Mouse (Mus musculus): ENCODE results near the gene Cdk6. TPM values are rescaled to one million over a fixed set of nuclear protein-coding genes. Genes with fewer than 3 reads are reported as not detected.

The Cdk6 gene
- polyA plus RNA-seq, 1 experiment from 2014 or later, result 18.0 TPM

DNA sequence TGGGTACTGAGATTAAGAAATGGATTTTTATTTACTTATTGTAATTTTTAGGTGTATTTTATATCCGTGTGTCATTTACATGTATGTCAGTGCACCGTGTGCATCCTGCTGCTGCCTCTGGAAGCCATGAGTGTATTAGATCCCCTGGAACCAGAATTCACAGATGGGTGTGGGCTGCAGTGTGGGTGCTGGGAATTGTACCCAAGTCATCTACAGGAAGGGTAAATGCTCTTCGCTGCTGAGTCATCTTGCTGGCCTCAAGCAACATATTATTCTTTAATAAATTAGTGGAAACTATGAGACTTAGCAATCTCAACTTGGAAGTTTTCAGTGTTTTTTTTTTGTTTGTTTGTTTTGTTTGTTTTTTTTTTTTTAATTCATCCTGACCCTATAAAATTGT lies 11.0 kb downstream of the Cdk6 start:
- no peaks in the 10 kb centered on the region for H3K36me3 ChIP-seq
- H3K4me2 ChIP-seq (replicated peaks), result no peak overlapping the region
- H3K27ac ChIP-seq, result no peak overlapping the region
- H3K9ac ChIP-seq, result no peak overlapping the region
- H3K4me3 ChIP-seq, result no peak overlapping the region
- WGBS, result 88% methylated on average over 3 of the region's 3 CpGs
- H3K9me3 ChIP-seq (replicated peaks), result no peaks in the 10 kb centered on the region
- no peaks in the 10 kb centered on the region for H3K4me1 ChIP-seq
- H3K27me3 ChIP-seq, result no peaks in the 10 kb centered on the region
- ATAC-seq (ENCODE audit: low FRiP score), result no peak

DNA sequence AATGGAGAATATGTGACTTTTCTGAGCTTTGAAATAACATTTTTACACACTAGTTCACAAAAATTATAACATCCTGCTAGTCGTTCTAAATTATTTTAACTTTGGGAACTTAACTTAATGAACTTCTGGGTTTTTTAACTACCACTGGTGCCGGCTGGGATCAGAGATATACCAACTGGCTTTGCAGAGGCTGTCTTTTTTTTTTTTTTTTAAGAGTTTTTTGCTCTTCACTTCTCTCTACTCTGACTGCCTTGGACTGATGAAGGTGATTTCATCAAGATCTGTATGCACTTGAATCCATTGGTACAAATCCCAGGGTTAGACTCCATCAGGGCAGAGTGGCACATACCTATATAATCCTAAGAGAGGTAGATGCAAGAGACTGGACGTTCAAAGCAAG lies 11.5 kb downstream of the Cdk6 start:
- H3K9me3 ChIP-seq (replicated peaks), result no peaks in the 10 kb centered on the region
- H3K4me2 ChIP-seq (replicated peaks), result no peak overlapping the region
- H3K4me1 ChIP-seq, result no peaks in the 10 kb centered on the region
- no peak overlapping the region for H3K27ac ChIP-seq
- H3K36me3 ChIP-seq, result no peaks in the 10 kb centered on the region
- ATAC-seq (ENCODE audit: low FRiP score), result no peak
- no peaks in the 10 kb centered on the region for H3K27me3 ChIP-seq
- no peak overlapping the region for H3K4me3 ChIP-seq
- 86% methylated on average over 3 of the region's 3 CpGs for WGBS
- H3K9ac ChIP-seq, result no peak overlapping the region

- Histone ChIP-seq H3K4me1 (no peaks in the 10 kb centered on the region), H3K36me3 (no peaks in the 10 kb centered on the region), H3K27ac (no peak overlapping the region), H3K9me3 (replicated peaks) (no peaks in the 10 kb centered on the region), H3K9ac (no peak overlapping the region), H3K4me3 (no peak overlapping the region), H3K27me3 (no peaks in the 10 kb centered on the region), H3K4me2 (replicated peaks) (no peak overlapping the region)
- WGBS, result 91% methylated on average over 5 of the region's 5 CpGs
- no peak for ATAC-seq (ENCODE audit: low FRiP score)
These were observed 13.0 kb downstream of the Cdk6 start for GRCm38 (mm10) chr5:3354307-3354706.

- H3K9ac ChIP-seq, result no peak overlapping the region
- 88% methylated on average over 12 of the region's 12 CpGs for WGBS
- H3K9me3 ChIP-seq (replicated peaks), result no peaks in the 10 kb centered on the region
- no peaks in the 10 kb centered on the region for H3K4me1 ChIP-seq
- no peaks in the 10 kb centered on the region for H3K27me3 ChIP-seq
- no peak overlapping the region for H3K4me2 ChIP-seq (replicated peaks)
- no peak for ATAC-seq (ENCODE audit: low FRiP score)
- H3K4me3 ChIP-seq, result no peak overlapping the region
- no peak overlapping the region for H3K27ac ChIP-seq
- H3K36me3 ChIP-seq, result no peaks in the 10 kb centered on the region
These were observed 13.8 kb downstream of the Cdk6 start for GRCm38 (mm10) chr5:3355032-3355536.

- no peak overlapping the region for H3K27ac ChIP-seq
- ATAC-seq (ENCODE audit: low FRiP score), result no peak
- H3K9ac ChIP-seq, result no peak overlapping the region
- H3K36me3 ChIP-seq, result no peaks in the 10 kb centered on the region
- no peaks in the 10 kb centered on the region for H3K4me1 ChIP-seq
- no peaks in the 10 kb centered on the region for H3K27me3 ChIP-seq
- WGBS, result 80% methylated on average over 11 of the region's 11 CpGs
- H3K4me3 ChIP-seq, result no peak overlapping the region
- H3K4me2 ChIP-seq (replicated peaks), result no peak overlapping the region
- no peaks in the 10 kb centered on the region for H3K9me3 ChIP-seq (replicated peaks)
These were observed 14.4 kb downstream of the Cdk6 start for GRCm38 (mm10) chr5:3355560-3356260.

DNA sequence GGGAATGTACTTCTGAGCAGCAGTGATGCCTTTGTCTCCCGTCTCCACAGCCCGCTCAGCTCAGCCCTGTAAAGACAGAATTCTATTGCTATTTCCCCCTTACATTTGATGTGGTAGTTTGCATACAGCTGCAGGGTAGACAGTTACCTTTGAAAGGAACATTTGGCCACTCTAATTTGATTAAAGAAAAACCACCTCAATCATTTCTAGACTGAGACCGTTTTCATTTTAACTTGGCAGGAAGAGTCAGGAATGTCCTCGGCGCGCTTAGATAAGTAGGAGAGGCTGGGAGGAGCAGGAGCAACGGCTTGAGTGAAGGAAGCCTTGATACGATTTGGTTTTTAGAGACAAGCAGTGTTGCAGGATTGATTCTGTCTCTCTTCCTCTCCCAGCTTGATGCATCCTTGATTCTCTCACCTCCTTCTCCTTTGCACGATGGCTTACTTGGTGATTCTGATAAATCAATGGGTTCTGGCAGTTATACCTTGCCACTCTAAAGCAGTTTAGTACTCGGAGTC lies 15.0 kb downstream of the Cdk6 start:
- Histone ChIP-seq H3K4me1 (no peaks in the 10 kb centered on the region), H3K4me3 (no peak overlapping the region), H3K9ac (no peak overlapping the region), H3K27ac (no peak overlapping the region), H3K36me3 (no peaks in the 10 kb centered on the region), H3K4me2 (replicated peaks) (no peak overlapping the region), H3K27me3 (no peaks in the 10 kb centered on the region), H3K9me3 (replicated peaks) (no peaks in the 10 kb centered on the region)
- WGBS, result 67% methylated on average over 10 of the region's 10 CpGs
- no peak for ATAC-seq (ENCODE audit: low FRiP score)

DNA sequence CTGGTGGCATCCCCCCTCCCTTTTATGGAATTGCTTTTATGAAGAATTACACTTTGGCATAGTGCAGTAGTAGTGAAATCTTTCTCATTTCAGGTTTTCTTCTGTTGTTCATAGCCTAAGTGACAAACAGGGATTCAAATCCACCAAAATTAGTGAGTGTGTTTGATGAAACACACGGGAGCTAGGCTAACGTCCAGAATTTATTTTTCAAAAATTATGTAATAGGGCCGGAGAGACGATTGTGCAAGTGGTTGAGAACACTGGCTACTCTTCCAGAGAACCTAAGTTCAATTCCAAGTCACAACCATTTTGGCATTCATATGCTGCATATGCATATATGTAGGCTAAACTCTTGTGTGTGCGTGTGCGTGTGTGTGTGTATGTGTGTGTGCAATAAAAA lies 16.2 kb downstream of the Cdk6 start:
- H3K27ac ChIP-seq, result no peak overlapping the region
- no peaks in the 10 kb centered on the region for H3K27me3 ChIP-seq
- WGBS, result 95% methylated on average over 6 of the region's 6 CpGs
- no peaks in the 10 kb centered on the region for H3K9me3 ChIP-seq (replicated peaks)
- no peak overlapping the region for H3K4me2 ChIP-seq (replicated peaks)
- no peak overlapping the region for H3K4me3 ChIP-seq
- H3K36me3 ChIP-seq, result no peaks in the 10 kb centered on the region
- ATAC-seq (ENCODE audit: low FRiP score), result no peak
- H3K9ac ChIP-seq, result no peak overlapping the region
- H3K4me1 ChIP-seq, result no peaks in the 10 kb centered on the region

- Histone ChIP-seq H3K36me3 (no peaks in the 10 kb centered on the region), H3K27me3 (no peaks in the 10 kb centered on the region), H3K4me3 (no peak overlapping the region), H3K27ac (no peak overlapping the region), H3K4me1 (no peaks in the 10 kb centered on the region), H3K9ac (no peak overlapping the region), H3K4me2 (replicated peaks) (no peak overlapping the region), H3K9me3 (replicated peaks) (no peaks in the 10 kb centered on the region)
- WGBS, result 87% methylated on average over 5 of the region's 5 CpGs
- ATAC-seq (ENCODE audit: low FRiP score), result no peak
These were observed 17.6 kb downstream of the Cdk6 start for GRCm38 (mm10) chr5:3358687-3359520.

- Histone ChIP-seq H3K36me3 (no peaks in the 10 kb centered on the region), H3K27ac (no peak overlapping the region), H3K9ac (no peak overlapping the region), H3K4me3 (no peak overlapping the region), H3K9me3 (replicated peaks) (no peaks in the 10 kb centered on the region), H3K27me3 (no peaks in the 10 kb centered on the region), H3K4me1 (no peaks in the 10 kb centered on the region), H3K4me2 (replicated peaks) (no peak overlapping the region)
- ATAC-seq (ENCODE audit: low FRiP score), result no peak
- 87% methylated on average over 7 of the region's 7 CpGs for WGBS
These were observed 18.6 kb downstream of the Cdk6 start for GRCm38 (mm10) chr5:3359914-3360313.

GRCm38 (mm10) chr5:3361252-3361651 lies 20.0 kb downstream of the Cdk6 start:
- ATAC-seq (ENCODE audit: low FRiP score), result no peak
- 90% methylated on average over 5 of the region's 5 CpGs for whole genome bisulfite sequencing
- Histone ChIP-seq H3K9ac (no peak overlapping the region), H3K27me3 (no peaks in the 10 kb centered on the region), H3K27ac (no peak overlapping the region), H3K4me2 (replicated peaks) (no peak overlapping the region), H3K9me3 (replicated peaks) (no peaks in the 10 kb centered on the region), H3K4me1 (no peaks in the 10 kb centered on the region), H3K4me3 (no peak overlapping the region), H3K36me3 (no peaks in the 10 kb centered on the region)

DNA sequence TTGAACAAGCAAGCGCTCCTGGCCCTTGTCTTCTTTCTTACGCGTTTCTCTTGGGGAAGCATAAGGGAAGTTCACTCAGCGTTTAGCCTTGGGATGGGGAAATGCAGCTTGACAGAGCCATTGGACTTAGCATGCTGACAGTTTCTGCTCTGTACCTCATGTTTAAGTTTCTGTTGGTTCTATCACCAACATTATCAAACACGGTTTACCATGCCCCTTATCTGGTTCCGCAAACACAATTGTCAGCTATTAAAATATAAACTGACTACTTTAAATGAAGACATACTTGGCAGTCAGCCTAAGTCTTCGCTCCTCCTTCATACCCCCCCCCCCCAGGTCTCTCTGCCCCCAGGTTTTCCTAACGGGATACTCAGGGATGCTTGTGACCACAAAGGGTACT lies 20.8 kb downstream of the Cdk6 start:
- H3K27ac ChIP-seq, result no peak overlapping the region
- 94% methylated on average over 8 of the region's 8 CpGs for WGBS
- H3K27me3 ChIP-seq, result no peaks in the 10 kb centered on the region
- no peak overlapping the region for H3K4me2 ChIP-seq (replicated peaks)
- no peaks in the 10 kb centered on the region for H3K36me3 ChIP-seq
- no peak overlapping the region for H3K9ac ChIP-seq
- H3K4me3 ChIP-seq, result no peak overlapping the region
- ATAC-seq (ENCODE audit: low FRiP score), result no peak
- H3K4me1 ChIP-seq, result no peaks in the 10 kb centered on the region
- H3K9me3 ChIP-seq (replicated peaks), result no peaks in the 10 kb centered on the region

DNA sequence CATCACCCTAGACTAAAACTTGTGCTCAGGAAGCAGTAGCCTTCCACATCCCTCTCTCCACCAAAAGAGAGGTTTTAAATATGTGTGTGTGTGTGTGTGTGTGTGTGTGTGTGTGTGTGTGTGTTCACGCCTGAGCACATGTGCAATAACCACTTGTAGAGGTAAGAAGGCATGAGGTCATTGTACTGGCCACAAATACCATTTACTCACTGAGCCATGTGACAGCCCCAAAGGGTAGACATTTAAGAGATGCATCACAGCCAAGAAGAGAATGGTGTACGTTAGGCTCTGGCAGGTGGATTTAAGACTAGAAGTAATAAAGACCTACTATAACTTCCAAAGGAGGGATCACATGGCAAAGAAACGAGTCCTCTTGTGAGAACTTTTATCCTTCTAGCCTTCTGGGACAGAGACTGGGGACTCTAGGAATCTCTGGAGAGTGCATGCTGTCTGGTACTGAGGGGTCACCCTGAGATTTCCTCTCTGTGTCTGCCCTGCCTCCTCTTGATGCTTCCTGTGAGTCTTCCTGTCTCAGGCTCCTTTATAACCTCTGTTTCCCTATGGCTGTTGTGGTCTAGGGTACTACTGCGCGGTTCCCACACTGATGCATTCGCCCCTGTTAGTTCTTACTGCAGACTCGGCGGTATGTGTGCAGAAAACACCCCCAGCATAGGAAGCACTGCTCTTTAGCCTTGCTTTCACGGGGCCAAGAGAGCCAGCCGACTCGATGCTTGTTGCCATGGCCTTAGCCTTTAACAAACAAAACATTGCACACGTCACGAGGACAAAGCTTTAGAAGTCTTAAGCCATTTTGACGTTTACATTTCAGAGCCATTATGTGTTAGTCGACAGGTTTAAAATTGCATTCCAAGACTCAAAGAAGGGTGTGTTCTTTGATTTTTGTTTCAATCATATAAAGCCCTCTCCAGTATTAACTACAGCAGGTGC lies 22.0 kb downstream of the Cdk6 start:
- Histone ChIP-seq H3K9ac (no peak overlapping the region), H3K4me3 (no peak overlapping the region), H3K9me3 (replicated peaks) (no peaks in the 10 kb centered on the region), H3K4me1 (no peaks in the 10 kb centered on the region), H3K27me3 (no peaks in the 10 kb centered on the region), H3K36me3 (no peaks in the 10 kb centered on the region), H3K4me2 (replicated peaks) (no peak overlapping the region), H3K27ac (no peak overlapping the region)
- 76% methylated on average over 15 of the region's 15 CpGs for WGBS
- ATAC-seq (ENCODE audit: low FRiP score), result no peak
